Mouse (Mus musculus) heart, embryonic 14.5 days (tissue): ENCODE measurements around the gene Olfr1263. TPM values are rescaled to one million over a fixed set of nuclear protein-coding genes. Genes with fewer than 3 reads are reported as not detected.

Experiments used
- polyA plus RNA-seq: library from polyadenylated mRNA; unstranded; fragments of >200 nt; fragmentation: Nextera tagmentation; extraction: Ambion mirVana; gene quantifications from 2 replicates; pipeline ENCODE4 v1.2.1, GENCODE M21; 2014

Gene Olfr1263
- polyA plus RNA-seq, 1 experiment from 2014 or later, result not detected

Other genes with a start within 250 kb of the Olfr1263 start
- not detected in 2 replicates for gene Olfr1254, start 218.5 kb upstream of the Olfr1263 start, polyA plus RNA-seq
- not detected in 2 replicates for gene Olfr1255, start 200.1 kb upstream of the Olfr1263 start, polyA plus RNA-seq
- gene Olfr1256, start 170.6 kb upstream of the Olfr1263 start, polyA plus RNA-seq, result not detected in 2 replicates
- not detected in 2 replicates for gene Olfr48, start 163.9 kb upstream of the Olfr1263 start, polyA plus RNA-seq
- gene Olfr1257, start 133.7 kb upstream of the Olfr1263 start, polyA plus RNA-seq, result not detected in 2 replicates
- gene Olfr1258, start 84.8 kb upstream of the Olfr1263 start, polyA plus RNA-seq, result not detected in 2 replicates
- gene Olfr1259, start 63.5 kb upstream of the Olfr1263 start, polyA plus RNA-seq, result not detected in 2 replicates
- gene Olfr1260, start 37.8 kb upstream of the Olfr1263 start, polyA plus RNA-seq, result not detected in 2 replicates
- gene Olfr1261, start 20.9 kb upstream of the Olfr1263 start, polyA plus RNA-seq, result not detected in 2 replicates
- gene Olfr1262, start 12.0 kb upstream of the Olfr1263 start, polyA plus RNA-seq, result not detected in 2 replicates
- gene Olfr1264, start 13.4 kb downstream of the Olfr1263 start, polyA plus RNA-seq, result not detected in 2 replicates
- gene Olfr1265, start 23.2 kb downstream of the Olfr1263 start, polyA plus RNA-seq, result not detected in 2 replicates
- gene Olfr140, start 51.5 kb downstream of the Olfr1263 start, polyA plus RNA-seq, result not detected in 2 replicates
- gene Olfr1269, start 109.3 kb downstream of the Olfr1263 start, polyA plus RNA-seq, result not detected in 2 replicates
- gene Olfr32, start 130.2 kb downstream of the Olfr1263 start, polyA plus RNA-seq, result not detected in 2 replicates
- gene Olfr1270, start 141.0 kb downstream of the Olfr1263 start, polyA plus RNA-seq, result not detected in 2 replicates
- gene Olfr1506, start 212.4 kb downstream of the Olfr1263 start, polyA plus RNA-seq, result not detected in 2 replicates
- gene Olfr142, start 245.5 kb downstream of the Olfr1263 start, polyA plus RNA-seq, result not detected in 2 replicates